Mouse (Mus musculus): ENCODE measurements around the gene Tmem126a. TPM values are rescaled to one million over a fixed set of nuclear protein-coding genes. Genes with fewer than 3 reads are reported as not detected.

Gene Tmem126a
- polyA plus RNA-seq, 1 experiment from 2014 or later: 117 TPM

GRCm38 (mm10) chr7:90440044-90440443 lies 17.0 kb downstream of the Tmem126a start:
- no peak overlapping the region for H3K27ac ChIP-seq (replicated peaks; ENCODE audit: low read depth, low read length)
- no peak overlapping the region for H3K9ac ChIP-seq (replicated peaks; ENCODE audit: low read length)
- H3K4me2 ChIP-seq (ENCODE audit: low read depth, low read length): no peak overlapping the region
- H3K4me3 ChIP-seq (ENCODE audit: low read depth, low read length): no peak overlapping the region
- no peaks in the 10 kb centered on the region for H3K27me3 ChIP-seq (ENCODE audit: control insufficient read depth, insufficient read depth, low read length)
- H3K9me3 ChIP-seq (replicated peaks; ENCODE audit: control insufficient read depth, low read length): no peaks in the 10 kb centered on the region
- no peaks in the 10 kb centered on the region for H3K4me1 ChIP-seq (ENCODE audit: control insufficient read depth, insufficient read depth, low read length)
- 92% methylated on average over 4 of the region's 4 CpGs for WGBS
- DNase-seq (ENCODE audit: low spot score) (no peak), ATAC-seq (replicated peaks; ENCODE audit: insufficient number of reproducible peaks, low FRiP score, low TSS enrichment, low read depth) (no peak)
- no peaks in the 10 kb centered on the region for H3K36me3 ChIP-seq (replicated peaks; ENCODE audit: control insufficient read depth, insufficient read depth, low read depth, low read length)

- DNase-seq (ENCODE audit: low spot score): no peak
- H3K36me3 ChIP-seq (replicated peaks; ENCODE audit: control insufficient read depth, insufficient read depth, low read depth, low read length): no peaks in the 10 kb centered on the region
- no peak overlapping the region for H3K9ac ChIP-seq (replicated peaks; ENCODE audit: low read length)
- no peak for ATAC-seq (replicated peaks; ENCODE audit: insufficient number of reproducible peaks, low FRiP score, low TSS enrichment, low read depth)
- no peak overlapping the region for H3K27ac ChIP-seq (replicated peaks; ENCODE audit: low read depth, low read length)
- H3K27me3 ChIP-seq (ENCODE audit: control insufficient read depth, insufficient read depth, low read length): no peaks in the 10 kb centered on the region
- no peak overlapping the region for H3K4me3 ChIP-seq (ENCODE audit: low read depth, low read length)
- no peak overlapping the region for H3K4me2 ChIP-seq (ENCODE audit: low read depth, low read length)
- no peaks in the 10 kb centered on the region for H3K4me1 ChIP-seq (ENCODE audit: control insufficient read depth, insufficient read depth, low read length)
- no peaks in the 10 kb centered on the region for H3K9me3 ChIP-seq (replicated peaks; ENCODE audit: control insufficient read depth, low read length)
Measured at GRCm38 (mm10) chr7:90432221-90432620, 24.8 kb downstream of the Tmem126a start.

- Histone ChIP-seq H3K4me3 (ENCODE audit: low read depth, low read length) (no peak overlapping the region), H3K9me3 (replicated peaks; ENCODE audit: control insufficient read depth, low read length) (no peaks in the 10 kb centered on the region), H3K27me3 (ENCODE audit: control insufficient read depth, insufficient read depth, low read length) (no peaks in the 10 kb centered on the region), H3K4me1 (ENCODE audit: control insufficient read depth, insufficient read depth, low read length) (no peaks in the 10 kb centered on the region), H3K4me2 (ENCODE audit: low read depth, low read length) (peak overlapping the region; percentile 54), H3K9ac (replicated peaks; ENCODE audit: low read length) (peak overlapping the region; percentile 56), H3K36me3 (replicated peaks; ENCODE audit: control insufficient read depth, insufficient read depth, low read depth, low read length) (no peaks in the 10 kb centered on the region), H3K27ac (replicated peaks; ENCODE audit: low read depth, low read length) (no peak overlapping the region)
- DNase-seq (ENCODE audit: low spot score) (no peak), ATAC-seq (replicated peaks; ENCODE audit: insufficient number of reproducible peaks, low FRiP score, low TSS enrichment, low read depth) (no peak)
- WGBS: 72% methylated on average over 9 of the region's 9 CpGs
Measured at GRCm38 (mm10) chr7:90427006-90427405, 30.0 kb downstream of the Tmem126a start.

GRCm38 (mm10) chr7:90426020-90427001 lies 30.7 kb downstream of the Tmem126a start, which contains the start of gene Ccdc89:
Gene Ccdc89 (plus strand): TSS chr7:90426577.
- peak within 1 kb of the TSS; percentile 54 for H3K4me2 ChIP-seq (ENCODE audit: low read depth, low read length)
- no peaks in the 10 kb centered on the region for H3K27me3 ChIP-seq (ENCODE audit: control insufficient read depth, insufficient read depth, low read length)
- DNase-seq (ENCODE audit: low spot score): peak; percentile 91
- H3K4me3 ChIP-seq (ENCODE audit: low read depth, low read length): peak within 1 kb of the TSS; percentile 27
- peak within 1 kb of the TSS; percentile 56 for H3K9ac ChIP-seq (replicated peaks; ENCODE audit: low read length)
- H3K36me3 ChIP-seq (replicated peaks; ENCODE audit: control insufficient read depth, insufficient read depth, low read depth, low read length): no peaks in the 10 kb centered on the region
- no peak within 1 kb of the TSS for H3K27ac ChIP-seq (replicated peaks; ENCODE audit: low read depth, low read length)
- peak; percentile 100 for ATAC-seq (replicated peaks; ENCODE audit: insufficient number of reproducible peaks, low FRiP score, low TSS enrichment, low read depth)
- H3K9me3 ChIP-seq (replicated peaks; ENCODE audit: control insufficient read depth, low read length): no peaks in the 10 kb centered on the region
- 23% methylated on average over 29 of the region's 29 CpGs for WGBS
- H3K4me1 ChIP-seq (ENCODE audit: control insufficient read depth, insufficient read depth, low read length): no peaks in the 10 kb centered on the region

GRCm38 (mm10) chr7:90409934-90410333 lies 47.1 kb downstream of the Tmem126a start:
- H3K9ac ChIP-seq (replicated peaks; ENCODE audit: low read length): no peak overlapping the region
- 57% methylated on average over 3 of the region's 3 CpGs for WGBS
- H3K4me1 ChIP-seq (ENCODE audit: control insufficient read depth, insufficient read depth, low read length): no peaks in the 10 kb centered on the region
- peak; percentile 77 for DNase-seq (ENCODE audit: low spot score)
- no peaks in the 10 kb centered on the region for H3K27me3 ChIP-seq (ENCODE audit: control insufficient read depth, insufficient read depth, low read length)
- H3K4me2 ChIP-seq (ENCODE audit: low read depth, low read length): no peak overlapping the region
- H3K4me3 ChIP-seq (ENCODE audit: low read depth, low read length): no peak overlapping the region
- no peaks in the 10 kb centered on the region for H3K36me3 ChIP-seq (replicated peaks; ENCODE audit: control insufficient read depth, insufficient read depth, low read depth, low read length)
- no peak for ATAC-seq (replicated peaks; ENCODE audit: insufficient number of reproducible peaks, low FRiP score, low TSS enrichment, low read depth)
- H3K27ac ChIP-seq (replicated peaks; ENCODE audit: low read depth, low read length): no peak overlapping the region
- no peaks in the 10 kb centered on the region for H3K9me3 ChIP-seq (replicated peaks; ENCODE audit: control insufficient read depth, low read length)

Other genes with a start within 250 kb of the Tmem126a start
- not detected in 2 replicates for gene Ccdc83, start 191.5 kb downstream of the Tmem126a start, polyA plus RNA-seq (2014; fragmentation: Nextera tagmentation; extraction: Ambion mirVana)
- gene Sytl2, start 155.0 kb downstream of the Tmem126a start, polyA plus RNA-seq (2014; fragmentation: Nextera tagmentation; extraction: Ambion mirVana): 4.8 and 5.2 TPM in 2 replicates
- 2.5 and 3.5 TPM in 2 replicates for gene Ccdc89, start 30.7 kb downstream of the Tmem126a start, polyA plus RNA-seq (2014; fragmentation: Nextera tagmentation; extraction: Ambion mirVana)
- gene Crebzf, start 14.5 kb downstream of the Tmem126a start, polyA plus RNA-seq (2014; fragmentation: Nextera tagmentation; extraction: Ambion mirVana): 46.7 and 53.5 TPM in 2 replicates
- 41.3 and 42.8 TPM in 2 replicates for gene Tmem126b, start 18.8 kb upstream of the Tmem126a start, polyA plus RNA-seq (2014; fragmentation: Nextera tagmentation; extraction: Ambion mirVana)
- gene Dlg2, start 19.4 kb upstream of the Tmem126a start, polyA plus RNA-seq (2014; fragmentation: Nextera tagmentation; extraction: Ambion mirVana): 5.3 and 6.6 TPM in 2 replicates

All from embryonic facial prominence, embryonic 11.5 days (tissue).